Mouse (Mus musculus) effector memory CD4-positive, alpha-beta T cell, adult 5 months (primary cell): ENCODE measurements around the gene Tmem192. TPM values are rescaled to one million over a fixed set of nuclear protein-coding genes. Genes with fewer than 3 reads are reported as not detected.

Experiments used
- polyA plus RNA-seq: library from polyadenylated mRNA; unstranded; fragments of 100-300 nt; shearing (Covaris generic); gene quantifications from one replicate; pipeline ENCODE4 v1.2.1, GENCODE M21; 2017

The Tmem192 gene
- polyA plus RNA-seq: 61.3 TPM

DNA sequence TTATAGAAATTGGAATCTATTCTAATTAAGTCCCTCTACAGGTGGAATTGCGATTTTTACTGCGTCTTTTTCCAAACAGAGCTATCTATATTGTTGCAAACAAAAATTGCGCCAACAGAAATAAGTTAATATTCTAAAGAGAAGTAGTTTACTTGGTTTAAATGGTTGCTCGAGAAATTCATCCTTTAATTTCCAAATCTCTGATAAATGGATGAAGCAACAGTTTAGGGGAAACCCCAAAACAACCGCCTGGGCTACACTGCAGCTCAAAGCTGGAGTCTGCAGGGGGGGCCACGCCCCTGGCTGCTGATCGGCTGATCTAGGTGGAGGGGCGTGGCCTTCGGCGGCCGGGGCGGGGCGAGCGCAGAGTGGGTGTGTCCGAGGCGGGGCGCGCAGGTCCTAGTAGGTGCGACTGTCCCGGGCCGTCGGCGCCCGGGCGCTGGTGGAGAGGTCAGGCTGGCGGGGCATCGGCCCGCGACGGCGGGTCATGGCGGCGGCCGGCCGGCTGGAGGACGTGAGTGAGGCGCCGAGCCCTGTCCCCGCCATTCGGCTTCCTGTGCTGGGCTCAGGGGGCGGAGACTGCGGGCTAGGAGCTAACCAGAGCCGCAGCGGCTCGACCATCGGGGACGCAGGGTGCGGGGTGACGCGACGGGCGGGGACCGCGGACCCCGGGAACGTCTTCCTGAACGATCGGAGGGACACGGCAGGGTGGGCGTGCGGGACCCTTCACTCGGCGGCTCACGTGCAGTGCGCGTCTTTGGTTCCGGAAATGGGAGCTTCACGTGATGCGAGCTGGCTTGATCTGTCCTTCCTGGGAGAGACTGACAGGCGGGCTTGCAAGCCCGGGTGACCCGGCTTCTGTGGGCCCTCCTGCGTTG lies at the start of gene Tmem192:
TSS of gene Tmem192 (plus strand) at position 366 of the 878 bp plus-strand sequence.

DNA sequence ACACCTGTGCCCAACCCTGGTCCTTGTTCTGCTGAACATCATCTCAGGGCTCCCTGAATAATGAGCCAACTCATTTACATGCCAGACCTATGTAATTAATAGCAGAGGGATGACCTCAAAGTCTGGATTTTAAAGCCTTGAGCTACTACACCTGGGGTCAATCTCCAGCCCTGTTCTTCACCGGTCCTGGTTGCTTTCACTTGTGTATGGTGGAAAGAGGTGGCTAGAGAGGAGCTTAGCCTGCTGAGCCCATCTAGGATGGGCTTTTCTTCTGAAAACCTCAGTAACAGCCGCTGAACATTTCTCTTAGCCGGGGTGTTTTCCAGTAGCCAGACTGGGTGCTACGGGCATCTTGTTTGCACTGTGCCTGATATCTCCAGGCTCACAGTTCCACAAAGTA lies 40.7 kb downstream of the Tmem192 start, which contains the start of gene Trim75:
TSS of gene Trim75 (minus strand) at position 101 of the 400 bp plus-strand sequence.

GRCm38 (mm10) chr8:65018423-65018822 lies 71.4 kb downstream of the Tmem192 start, which contains the start of the genes Trim61 and Trim60:
Gene Trim61, minus strand, starts transcription at chr8:65018523.
Gene Trim60, minus strand, starts transcription at chr8:65018584.

Other genes starting within 250 kb of the Tmem192 start
- 121 TPM for gene Msmo1, start 213.4 kb upstream of the Tmem192 start, polyA plus RNA-seq
- gene Klhl2, start 97.2 kb upstream of the Tmem192 start, polyA plus RNA-seq: 21.5 TPM
- not detected for gene Trim75, start 40.6 kb downstream of the Tmem192 start, polyA plus RNA-seq
- not detected for gene Trim61, start 71.3 kb downstream of the Tmem192 start, polyA plus RNA-seq
- not detected for gene Trim60, start 71.4 kb downstream of the Tmem192 start, polyA plus RNA-seq
- gene Apela, start 90.2 kb downstream of the Tmem192 start, polyA plus RNA-seq: not detected
- gene Gm10663, start 127.8 kb downstream of the Tmem192 start, polyA plus RNA-seq: not detected
- not detected for gene BC030870, start 182.4 kb downstream of the Tmem192 start, polyA plus RNA-seq